Mouse (Mus musculus) heart, embryonic 11.5 days (tissue): ENCODE results near the gene Gipc1. TPM values are rescaled to one million over a fixed set of nuclear protein-coding genes. Genes with fewer than 3 reads are reported as not detected.

Experiments used
- polyA plus RNA-seq: library from polyadenylated mRNA; unstranded; fragments of >200 nt; fragmentation: Nextera tagmentation; extraction: Ambion mirVana; gene quantifications from 2 replicates; pipeline ENCODE4 v1.2.1, GENCODE M21; 2014

The Gipc1 gene
- polyA plus RNA-seq, 1 experiment from 2014 or later: 171 TPM

Other genes with a start within 250 kb of the Gipc1 start
- 92.8 and 95.5 TPM in 2 replicates for gene Scoc, start 194.3 kb upstream of the Gipc1 start, polyA plus RNA-seq
- 0.08 TPM in 1 of 2 replicates, not detected in the other for gene Olfr370, start 116.9 kb upstream of the Gipc1 start, polyA plus RNA-seq
- 546 and 556 TPM in 2 replicates for gene Ndufb7, start 86.0 kb upstream of the Gipc1 start, polyA plus RNA-seq
- gene Tecr, start 44.7 kb upstream of the Gipc1 start, polyA plus RNA-seq: 531 and 534 TPM in 2 replicates
- 51.2 and 51.5 TPM in 2 replicates for gene Dnajb1, start 44.5 kb upstream of the Gipc1 start, polyA plus RNA-seq
- 0.13 and 0.63 TPM in 2 replicates for gene Ptger1, start 14.0 kb downstream of the Gipc1 start, polyA plus RNA-seq
- gene Pkn1, start 46.5 kb downstream of the Gipc1 start, polyA plus RNA-seq: 17.0 and 21.2 TPM in 2 replicates
- gene Ddx39, start 62.5 kb downstream of the Gipc1 start, polyA plus RNA-seq: 143 and 150 TPM in 2 replicates
- gene Adgre5, start 88.6 kb downstream of the Gipc1 start, polyA plus RNA-seq: 17.6 and 18.8 TPM in 2 replicates
- gene Adgrl1, start 247.4 kb downstream of the Gipc1 start, polyA plus RNA-seq: 10.2 and 13.5 TPM in 2 replicates